Mouse (Mus musculus): ENCODE measurements at regions not wholly inside any gene's neighbourhood (a gene's known extent, or its start where the extent isn't known, plus 50 kb on each side); places are given as distances from the start of the nearest gene placed in this dataset.

GRCm38 (mm10) chr12:7382455-7382854 is 595.0 kb upstream of the Apob start:
- DNase-seq (ENCODE audit: low spot score in 2 of 2), result no peak
- no peak for TF ChIP-seq CTCF (conservative IDR thresholded peaks at IDR 0.05)
- H3K27ac ChIP-seq, result no peak overlapping the region
- H3K4me3 ChIP-seq, result no peak overlapping the region

- TF ChIP-seq CTCF (conservative IDR thresholded peaks at IDR 0.05), result no peak
- Histone ChIP-seq H3K4me3 (no peak overlapping the region), H3K27ac (no peak overlapping the region)
- no peak for DNase-seq (ENCODE audit: low spot score in 2 of 2)
Observed at GRCm38 (mm10) chr12:7403800-7404199, 573.6 kb upstream of the Apob start.

- TF ChIP-seq CTCF (conservative IDR thresholded peaks at IDR 0.05), result peak; percentile 45
- peak in 1 of 2 experiments; percentile 11 for DNase-seq (ENCODE audit: low spot score in 2 of 2)
- Histone ChIP-seq H3K27ac (no peak overlapping the region), H3K4me3 (no peak overlapping the region)
Observed at GRCm38 (mm10) chr12:7411810-7412209, 565.6 kb upstream of the Apob start.

GRCm38 (mm10) chr12:7420276-7420675 is 557.2 kb upstream of the Apob start:
- Histone ChIP-seq H3K27ac (no peak overlapping the region), H3K4me3 (no peak overlapping the region)
- no peak for DNase-seq (ENCODE audit: low spot score in 2 of 2)
- TF ChIP-seq CTCF (conservative IDR thresholded peaks at IDR 0.05), result no peak

GRCm38 (mm10) chr12:7421826-7422540 is 555.5 kb upstream of the Apob start:
- no peak overlapping the region for H3K27ac ChIP-seq
- H3K4me3 ChIP-seq, result no peak overlapping the region
- DNase-seq (ENCODE audit: low spot score in 2 of 2), result no peak
- TF ChIP-seq CTCF (conservative IDR thresholded peaks at IDR 0.05), result no peak

GRCm38 (mm10) chr12:7430981-7431380 is 546.5 kb upstream of the Apob start:
- DNase-seq (ENCODE audit: low spot score in 2 of 2), result no peak
- Histone ChIP-seq H3K27ac (no peak overlapping the region), H3K4me3 (no peak overlapping the region)
- TF ChIP-seq CTCF (conservative IDR thresholded peaks at IDR 0.05), result no peak

- DNase-seq (ENCODE audit: low spot score in 2 of 2), result peak in 1 of 2 experiments; percentile 16
- no peak for TF ChIP-seq CTCF (conservative IDR thresholded peaks at IDR 0.05)
- Histone ChIP-seq H3K27ac (no peak overlapping the region), H3K4me3 (no peak overlapping the region)
Observed at GRCm38 (mm10) chr12:7445238-7445637, 532.2 kb upstream of the Apob start.

- DNase-seq (ENCODE audit: low spot score in 2 of 2), result peak in 1 of 2 experiments; percentile 2
- H3K27ac ChIP-seq, result no peak overlapping the region
- TF ChIP-seq CTCF (conservative IDR thresholded peaks at IDR 0.05), result no peak
- H3K4me3 ChIP-seq, result no peak overlapping the region
Observed at GRCm38 (mm10) chr12:7450506-7450905, 526.9 kb upstream of the Apob start.

GRCm38 (mm10) chr12:7457036-7457435 is 520.4 kb upstream of the Apob start:
- TF ChIP-seq CTCF (conservative IDR thresholded peaks at IDR 0.05), result no peak
- no peak for DNase-seq (ENCODE audit: low spot score in 2 of 2)
- Histone ChIP-seq H3K27ac (no peak overlapping the region), H3K4me3 (no peak overlapping the region)

- no peak for TF ChIP-seq CTCF (conservative IDR thresholded peaks at IDR 0.05)
- no peak overlapping the region for H3K4me3 ChIP-seq
- no peak for DNase-seq (ENCODE audit: low spot score in 2 of 2)
Observed at GRCm38 (mm10) chr12:7457544-7457943, 519.9 kb upstream of the Apob start.

GRCm38 (mm10) chr12:7464947-7465346 is 512.5 kb upstream of the Apob start:
- H3K27ac ChIP-seq, result no peak overlapping the region
- TF ChIP-seq CTCF (conservative IDR thresholded peaks at IDR 0.05), result no peak

More at GRCm38 (mm10) chr12:7457544-7457943, 519.9 kb upstream of the Apob start:
- no peak overlapping the region for H3K27ac ChIP-seq

GRCm38 (mm10) chr12:7512579-7513248 is 464.7 kb upstream of the Apob start:
- H3K4me3 ChIP-seq, result no peak overlapping the region
- DNase-seq (ENCODE audit: low spot score in 2 of 2), result no peak
- no peak for TF ChIP-seq CTCF (conservative IDR thresholded peaks at IDR 0.05)
- no peak overlapping the region for H3K27ac ChIP-seq

More at GRCm38 (mm10) chr12:7464947-7465346, 512.5 kb upstream of the Apob start:
- DNase-seq (ENCODE audit: low spot score in 2 of 2), result no peak
- no peak overlapping the region for H3K4me3 ChIP-seq

GRCm38 (mm10) chr12:7537389-7537788 is 440.1 kb upstream of the Apob start:
- TF ChIP-seq CTCF (conservative IDR thresholded peaks at IDR 0.05), result no peak
- H3K27ac ChIP-seq, result no peak overlapping the region
- DNase-seq (ENCODE audit: low spot score in 2 of 2), result no peak
- no peak overlapping the region for H3K4me3 ChIP-seq
